Mouse (Mus musculus) liver, postnatal 0 days (tissue): ENCODE measurements at regions not wholly inside any gene's neighbourhood (a gene's known extent, or its start where the extent isn't known, plus 50 kb on each side); places are given as distances from the start of the nearest gene placed in this dataset.
A peak's percentile ranks its signal among the peaks of the same experiment; 100 is the strongest.

ENCODE experiments used
- CTCF ChIP-seq: sonication (generic); IDR thresholded peaks from 2 replicates; pipeline ENCODE4 v1.5.1; 2016; ENCODE audit warnings: antibody characterized with exemption, low read depth
- EP300 ChIP-seq: IDR thresholded peaks from 2 replicates; pipeline ENCODE4 v1.6.1; 2016; ENCODE audit warnings: antibody characterized with exemption, low read depth, mild to moderate bottlenecking

- TF ChIP-seq CTCF = no peak
- peak; percentile 19; the same call in 1 of the 2 replicates for TF ChIP-seq EP300
These were observed 230.6 kb downstream of the Kcnrg start for GRCm38 (mm10) chr14:61837851-61838250.
